Mouse (Mus musculus) left cerebral cortex, adult 8-10 months (tissue): ENCODE measurements at regions not wholly inside any gene's neighbourhood (a gene's known extent, or its start where the extent isn't known, plus 50 kb on each side); places are given as distances from the start of the nearest gene placed in this dataset.

Experiments
- DNase-seq, 2 experiments: peaks; one replicate each; pipeline ENCODE4 v3.0.0; 2022; ENCODE audit warnings: low spot score in 2 of 2

GRCm38 (mm10) chr4:149844971-149845370 is 70.9 kb upstream of the Slc25a33 start:
- no peak for DNase-seq

DNA sequence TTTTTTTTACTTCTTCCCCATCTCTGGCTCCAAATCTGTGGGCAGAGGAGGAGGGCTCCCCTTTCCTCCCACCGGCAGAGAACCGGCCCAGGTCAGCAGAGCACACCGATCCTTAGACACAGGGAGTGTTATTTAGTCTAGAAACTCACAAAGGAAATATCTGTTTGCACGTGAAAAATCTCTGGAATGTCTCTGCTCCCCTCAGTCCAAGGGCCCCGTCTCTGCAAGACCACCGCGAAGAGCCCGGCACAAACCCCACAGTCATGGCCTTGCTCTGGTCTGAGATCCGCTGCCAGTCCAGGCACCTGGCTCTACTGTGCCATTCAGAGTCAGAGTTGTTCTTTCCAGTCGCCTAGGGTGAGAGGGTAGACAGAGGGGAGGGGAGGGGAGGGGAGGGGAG is 69.7 kb upstream of the Slc25a33 start:
- DNase-seq, result no peak

- no peak for DNase-seq
These were observed 68.8 kb upstream of the Slc25a33 start for GRCm38 (mm10) chr4:149842906-149843305.

- DNase-seq, result no peak
These were observed 67.8 kb upstream of the Slc25a33 start for GRCm38 (mm10) chr4:149841856-149842255.

DNA sequence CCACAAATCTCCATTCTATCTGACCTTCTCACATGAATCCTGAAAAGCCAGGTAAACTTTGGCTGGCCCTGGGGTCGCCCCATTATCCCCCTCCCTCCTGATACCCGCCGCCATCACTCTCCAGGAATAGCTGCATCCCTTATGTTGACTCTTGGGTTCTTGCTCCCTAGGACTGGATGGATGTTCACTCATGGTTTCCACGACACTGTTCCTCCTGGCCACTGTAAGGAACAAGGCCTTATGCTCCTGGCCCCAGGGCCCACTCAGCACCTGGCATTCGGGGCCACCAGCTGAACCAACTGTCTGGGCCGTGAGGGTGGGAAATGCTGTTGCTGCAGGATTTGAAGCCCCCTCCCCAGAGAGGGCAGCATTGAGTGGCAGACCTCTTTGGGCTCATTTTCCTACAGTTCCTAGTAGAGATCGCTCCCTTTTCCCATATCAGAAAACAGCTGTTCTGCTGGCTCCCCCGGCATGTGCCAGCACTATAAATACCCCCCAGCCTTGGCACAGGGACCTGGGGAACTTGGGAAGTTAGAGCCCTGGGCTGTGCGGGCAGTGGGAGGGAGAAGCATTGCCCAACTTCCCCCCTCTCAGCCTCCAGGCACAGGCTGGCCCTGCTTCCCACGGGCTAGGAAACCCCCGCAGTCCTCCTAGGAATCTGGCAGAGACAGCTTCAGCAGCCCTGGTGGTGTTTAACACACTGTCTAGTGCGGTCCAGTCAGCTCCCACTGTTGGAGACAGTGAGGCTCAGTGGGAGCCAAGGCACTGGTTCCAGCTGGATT is 66.6 kb upstream of the Slc25a33 start:
- peak in 1 of 2 experiments; percentile 88 for DNase-seq

DNA sequence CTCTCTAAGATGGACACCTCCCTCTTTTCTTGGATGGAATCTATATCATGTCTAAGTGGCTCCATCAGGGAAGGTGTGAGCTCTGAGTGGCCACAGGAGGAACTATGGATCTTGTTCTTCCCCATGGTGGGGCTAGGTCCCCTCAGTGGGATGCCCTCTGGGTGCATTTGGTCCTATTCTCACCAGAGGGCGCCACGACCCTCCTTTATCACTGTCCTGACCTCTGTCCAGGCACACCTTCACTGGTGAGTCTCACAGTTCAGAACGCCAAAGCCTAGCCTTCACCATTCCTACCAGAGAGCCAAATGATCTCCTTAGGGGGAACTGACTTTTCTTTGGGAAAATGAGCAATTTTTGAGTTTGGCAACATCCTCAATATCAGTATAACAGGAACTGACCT is 64.6 kb upstream of the Slc25a33 start:
- no peak for DNase-seq

GRCm38 (mm10) chr4:149834646-149835156 is 60.6 kb upstream of the Slc25a33 start:
- no peak for DNase-seq

- no peak for DNase-seq
These were observed 58.5 kb upstream of the Slc25a33 start for GRCm38 (mm10) chr4:149832446-149833101.

DNA sequence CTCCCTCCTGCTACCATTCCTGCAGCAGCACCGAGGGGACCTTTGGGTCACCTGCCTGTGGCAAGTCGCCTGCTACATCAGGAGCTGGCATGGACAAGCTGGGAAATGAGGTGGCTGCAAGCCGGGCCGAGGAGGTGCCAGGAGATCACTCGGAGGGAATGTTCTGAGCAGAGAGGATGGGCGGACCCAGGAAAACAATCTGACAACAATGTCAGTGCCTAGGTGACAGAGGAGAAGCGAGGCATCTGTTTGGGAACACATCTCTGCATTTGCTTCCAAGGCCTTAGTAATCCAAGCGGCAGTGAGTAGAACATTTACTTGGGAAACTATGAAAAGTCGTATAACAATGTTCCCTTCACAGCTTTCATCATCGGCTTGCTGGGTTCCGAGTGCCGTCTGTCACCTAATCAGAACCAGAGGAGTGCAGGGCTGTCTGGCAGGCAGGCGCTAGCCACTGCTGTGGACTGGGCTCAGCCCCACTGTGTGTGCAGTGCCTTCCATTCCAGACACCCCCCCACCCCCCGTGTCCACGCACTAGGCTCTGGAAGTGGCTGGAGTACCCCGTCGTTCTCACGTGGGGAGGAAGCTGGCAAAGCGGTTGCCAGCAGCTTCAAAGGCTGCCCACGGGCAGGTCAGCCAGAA is 56.6 kb upstream of the Slc25a33 start:
- no peak for DNase-seq

- no peak for DNase-seq
These were observed 55.9 kb upstream of the Slc25a33 start for GRCm38 (mm10) chr4:149829964-149830363.

GRCm38 (mm10) chr4:149827784-149828183 is 53.7 kb upstream of the Slc25a33 start:
- no peak for DNase-seq
